Mouse (Mus musculus) E14TG2a.4 (cell line): ENCODE measurements around the gene Eci1.

Experiments used
- CTCF ChIP-seq: conservative IDR thresholded peaks from 2 replicates; pipeline ENCODE4 v1.5.1; 2014; ENCODE audit warnings: low read length
- NANOG ChIP-seq: IDR thresholded peaks from 2 replicates; pipeline ENCODE4 v1.6.1; 2014; ENCODE audit warnings: borderline replicate concordance, low read length, mixed read lengths

- TF ChIP-seq CTCF (no peak), NANOG (no peak)
Measured at GRCm38 (mm10) chr17:24477053-24477984, 50.9 kb downstream of the Eci1 start.
